8 mouse cellular contexts compared by ENCODE assay signal in genomic region chr6:115734909-115735308, GRCm38 (mm10). TPM values are rescaled to one million over a fixed set of nuclear protein-coding genes. Genes with fewer than 3 reads are reported as not detected.
DNase-seq lines count a peak whose midpoint lies in the region; ATAC-seq and TF ChIP-seq lines count a peak whose summit lies in the region.

No protein-coding gene starts in this region.

- H3K4me1 ChIP-seq in cerebellum, adult 2 months (ENCODE audit: control insufficient read depth, insufficient read depth, low read length), result no peaks in the 10 kb centered on the region
- no peaks in the 10 kb centered on the region for H3K4me1 ChIP-seq in limb, embryonic 11.5 days (ENCODE audit: control insufficient read depth, insufficient read depth, low read length)

- no peak for DNase-seq in cerebellum, adult 2 months
- DNase-seq in cerebellum, adult 8-10 months, result no peak
- peak in 1 of 2 experiments; percentile 23 for DNase-seq in layer of hippocampus, adult 2 months (ENCODE audit: low spot score in 2 of 2)
- no peak for DNase-seq in layer of hippocampus, adult 9-11 months
- DNase-seq in WW6 (ENCODE audit: low read depth, low spot score), result peak; percentile 74
- DNase-seq in limb, embryonic 11.5 days (ENCODE audit: low spot score), result peak; percentile 63
- DNase-seq in thymus, postnatal 14 days, result peak; percentile 44
- no peak for DNase-seq in urinary bladder, postnatal 10 days (ENCODE audit: low spot score)

- no peak overlapping the region for H3K4me3 ChIP-seq in cerebellum, adult 2 months (replicated peaks; ENCODE audit: insufficient read depth, low read depth, low read length)
- no peak overlapping the region for H3K4me3 ChIP-seq in layer of hippocampus, adult 2 months
- H3K4me3 ChIP-seq in limb, embryonic 11.5 days (ENCODE audit: low read depth, low read length), result no peak overlapping the region

- no peak for TF ChIP-seq POLR2A in cerebellum, adult 2 months (IDR thresholded peaks at IDR 0.05; ENCODE audit: borderline replicate concordance, insufficient read depth, low read length)

- WGBS in cerebellum, adult 2 months, result 73% methylated on average over 4 of the region's 4 CpGs
- 73% methylated on average over 4 of the region's 4 CpGs for WGBS in limb, embryonic 11.5 days

- H3K36me3 ChIP-seq in limb, embryonic 11.5 days (ENCODE audit: control insufficient read depth, insufficient read depth, low read length), result no peaks in the 10 kb centered on the region

- H3K27ac ChIP-seq in cerebellum, adult 2 months (ENCODE audit: insufficient read depth, low read length), result no peak overlapping the region
- H3K27ac ChIP-seq in layer of hippocampus, adult 2 months, result no peak overlapping the region
- no peak overlapping the region for H3K27ac ChIP-seq in limb, embryonic 11.5 days (replicated peaks; ENCODE audit: low read depth, low read length)

- no peaks in the 10 kb centered on the region for H3K9me3 ChIP-seq in limb, embryonic 11.5 days (ENCODE audit: control insufficient read depth, low read length)

- peak; percentile 20; the same call in 1 of the 2 replicates for TF ChIP-seq CTCF in cerebellum, adult 2 months (IDR thresholded peaks at IDR 0.05; ENCODE audit: borderline replicate concordance, insufficient read depth, low read depth, low read length)
- TF ChIP-seq CTCF in layer of hippocampus, adult 2 months (conservative IDR thresholded peaks at IDR 0.05), result peak; percentile 78

- no peaks in the 10 kb centered on the region for H3K27me3 ChIP-seq in cerebellum, adult 2 months (ENCODE audit: control insufficient read depth, insufficient read depth, low read length)
- no peaks in the 10 kb centered on the region for H3K27me3 ChIP-seq in limb, embryonic 11.5 days (ENCODE audit: control insufficient read depth, insufficient read depth, low read length)

- no peak for ATAC-seq in limb, embryonic 11.5 days (ENCODE audit: insufficient number of reproducible peaks, low FRiP score, low TSS enrichment, low read depth)

- H3K4me2 ChIP-seq in limb, embryonic 11.5 days (ENCODE audit: low read depth, severe bottlenecking), result no peak overlapping the region

- H3K9ac ChIP-seq in limb, embryonic 11.5 days (ENCODE audit: low read length), result no peak overlapping the region

RNA-seq across cellular contexts. Expression of gene Tmem40, which starts 27.3 kb away (rescaled TPM):
- polyA plus RNA-seq in cerebellum, adult 2 months (2012; rRNA removed), result 2.7 and 3.5 TPM in 2 replicates
- total RNA-seq in layer of hippocampus, adult 2 months (2021), result under 1 TPM; 0.42 to 0.44 TPM
- polyA plus RNA-seq in limb, embryonic 11.5 days (2014; fragmentation: Nextera tagmentation; extraction: Ambion mirVana), result 2.2 and 2.6 TPM in 2 replicates

RNA-seq across cellular contexts. Expression of gene Cand2, which starts 39.4 kb away (rescaled TPM):
- polyA plus RNA-seq in cerebellum, adult 2 months (2012; rRNA removed), result 5.1 and 6.7 TPM in 2 replicates
- 1 to 10 TPM; 3.2 to 4.0 TPM for total RNA-seq in layer of hippocampus, adult 2 months (2021)
- polyA plus RNA-seq in limb, embryonic 11.5 days (2014; fragmentation: Nextera tagmentation; extraction: Ambion mirVana), result 58.4 and 64.3 TPM in 2 replicates

RNA-seq across cellular contexts. Expression of gene Raf1, which starts 58.5 kb away (rescaled TPM):
- polyA plus RNA-seq in cerebellum, adult 2 months (2012; rRNA removed), result 148 and 152 TPM in 2 replicates
- 10 to 100 TPM; 81.8 to 98.6 TPM for total RNA-seq in layer of hippocampus, adult 2 months (2021)
- 135 and 141 TPM in 2 replicates for polyA plus RNA-seq in limb, embryonic 11.5 days (2014; fragmentation: Nextera tagmentation; extraction: Ambion mirVana)

Comparison
In these comparisons a context has a peak if more than half of its experiments do, and no peak if none do; other contexts are left out.
1. DNase-seq: peak in WW6 (single experiment), limb, embryonic 11.5 days (single experiment) and thymus, postnatal 14 days (single experiment); none in cerebellum, adult 2 months (0 of 2), cerebellum, adult 8-10 months (single experiment), layer of hippocampus, adult 9-11 months (single experiment) and urinary bladder, postnatal 10 days (single experiment).